In genomic region chr1:126832885-126833284, GRCm38 (mm10) we compare ENCODE assay signal across 23 mouse cellular contexts. TPM values are rescaled to one million over a fixed set of nuclear protein-coding genes. Genes with fewer than 3 reads are reported as not detected.
DNase-seq lines count a peak whose midpoint lies in the region; ATAC-seq and TF ChIP-seq lines count a peak whose summit lies in the region.
"Had no signal": no experiment of that assay in that cellular context is flagged by ENCODE, and none has a peak within 500 bp of the region (broad histone marks: within the 10 kb centered on the region; RNA-seq: fewer than 3 reads in every experiment).

No protein-coding gene starts in this region.

- no peak for DNase-seq in liver, embryonic 11.5 days (ENCODE audit: low spot score)
- DNase-seq in liver, result no peak
- no peak for DNase-seq in liver, embryonic 13.5 days
- DNase-seq in lung, postnatal 25 days (ENCODE audit: low spot score), result peak; percentile 36
- DNase-seq in layer of hippocampus, adult 2 months (ENCODE audit: low spot score in 2 of 2), result no peak
- DNase-seq in gastrocnemius, postnatal 25 days, result no peak
- DNase-seq in layer of hippocampus, adult 11-12 months (ENCODE audit: low spot score), result no peak
- DNase-seq: adrenal gland, postnatal 14 days; cerebellum, adult 11-12 months; cerebellum, adult 9-10 months; cerebellum, postnatal 25 days; forebrain, postnatal 0 days; gastrocnemius, postnatal 14 days; heart, adult 18-20 months; heart, postnatal 14 days had no signal

- TF ChIP-seq CTCF in layer of hippocampus, adult 2 months (conservative IDR thresholded peaks at IDR 0.05), result no peak

- no peaks in the 10 kb centered on the region for H3K4me1 ChIP-seq in liver, embryonic 11.5 days (replicated peaks; ENCODE audit: control insufficient read depth, insufficient read depth, low read length)
- H3K4me1 ChIP-seq in liver, embryonic 13.5 days (replicated peaks), result no peaks in the 10 kb centered on the region
- H3K4me1 ChIP-seq in lung, embryonic 16.5 days (replicated peaks; ENCODE audit: control insufficient read depth, insufficient read depth, low read length), result peaks cover 17% of the 10 kb centered on the region

- H3K4me3 ChIP-seq in liver, embryonic 11.5 days (ENCODE audit: low read depth, low read length), result no peak overlapping the region
- no peak overlapping the region for H3K4me3 ChIP-seq in liver, embryonic 13.5 days (replicated peaks)
- no peak overlapping the region for H3K4me3 ChIP-seq in lung, embryonic 16.5 days (ENCODE audit: low read length)
- no peak overlapping the region for H3K4me3 ChIP-seq in layer of hippocampus, adult 2 months
- H3K4me3 ChIP-seq: embryonic facial prominence, embryonic 12.5 days; heart, embryonic 15.5 days; hindbrain, embryonic 13.5 days had no signal

- 0 out of 2 replicates have a peak, but pooled peaks have one; percentile 62 for ATAC-seq in liver, embryonic 11.5 days (replicated peaks; ENCODE audit: low FRiP score)
- peak; percentile 54; the same call in 1 of the 2 replicates for ATAC-seq in liver, embryonic 13.5 days (ENCODE audit: low read depth)
- peak; percentile 60 for ATAC-seq in lung, embryonic 16.5 days (ENCODE audit: low read depth)
- ATAC-seq: forebrain, postnatal 0 days had no signal

- 19% methylated on average over 1 of the region's 1 CpGs for WGBS in liver, embryonic 11.5 days
- WGBS in liver, embryonic 13.5 days (ENCODE audit: insufficient replicate concordance), result 31% methylated on average over 1 of the region's 1 CpGs
- 50% methylated on average over 1 of the region's 1 CpGs for WGBS in lung, embryonic 16.5 days

- H3K36me3 ChIP-seq in liver, embryonic 11.5 days (ENCODE audit: control insufficient read depth, insufficient read depth, low read length), result no peaks in the 10 kb centered on the region
- H3K36me3 ChIP-seq in liver, embryonic 13.5 days, result no peaks in the 10 kb centered on the region
- no peaks in the 10 kb centered on the region for H3K36me3 ChIP-seq in lung, embryonic 16.5 days (ENCODE audit: control insufficient read depth, insufficient read depth, low read length)
- H3K36me3 ChIP-seq: embryonic facial prominence, embryonic 12.5 days; heart, embryonic 15.5 days; hindbrain, embryonic 13.5 days had no signal

- H3K27me3 ChIP-seq in liver, embryonic 11.5 days (replicated peaks; ENCODE audit: control insufficient read depth, insufficient read depth, low read length), result peaks cover 3% of the 10 kb centered on the region; the same call in 1 of the 2 replicates
- H3K27me3 ChIP-seq in liver, embryonic 13.5 days, result peaks cover 29% of the 10 kb centered on the region
- H3K27me3 ChIP-seq in lung, embryonic 16.5 days (ENCODE audit: control insufficient read depth, insufficient read depth, low read depth, low read length), result no peaks in the 10 kb centered on the region
- H3K27me3 ChIP-seq: heart, embryonic 15.5 days had no signal

- H3K27ac ChIP-seq in liver, embryonic 11.5 days (ENCODE audit: low read depth, low read length), result no peak overlapping the region
- H3K27ac ChIP-seq in liver, embryonic 13.5 days, result no peak overlapping the region
- peak overlapping the region; percentile 56 for H3K27ac ChIP-seq in lung, embryonic 16.5 days (ENCODE audit: low read length)
- no peak overlapping the region for H3K27ac ChIP-seq in layer of hippocampus, adult 2 months
- H3K27ac ChIP-seq: embryonic facial prominence, embryonic 12.5 days; heart, embryonic 15.5 days; hindbrain, embryonic 13.5 days had no signal

- H3K9me3 ChIP-seq in liver, embryonic 11.5 days (ENCODE audit: control insufficient read depth, low read length), result no peaks in the 10 kb centered on the region
- no peaks in the 10 kb centered on the region for H3K9me3 ChIP-seq in liver, embryonic 13.5 days (replicated peaks)
- H3K9me3 ChIP-seq in lung, embryonic 16.5 days (ENCODE audit: control insufficient read depth, low read length), result no peaks in the 10 kb centered on the region
- H3K9me3 ChIP-seq: embryonic facial prominence, embryonic 12.5 days; heart, embryonic 15.5 days; hindbrain, embryonic 13.5 days had no signal

- no peak overlapping the region for H3K4me2 ChIP-seq in liver, embryonic 11.5 days
- no peak overlapping the region for H3K4me2 ChIP-seq in liver, embryonic 13.5 days
- H3K4me2 ChIP-seq in lung, embryonic 16.5 days (ENCODE audit: low read depth, low read length), result peak overlapping the region; percentile 9; the same call in 1 of the 2 replicates
- H3K4me2 ChIP-seq: embryonic facial prominence, embryonic 12.5 days; heart, embryonic 11.5 days; heart, embryonic 15.5 days; hindbrain, embryonic 13.5 days had no signal

- H3K9ac ChIP-seq in liver, embryonic 11.5 days (ENCODE audit: low read depth, low read length), result no peak overlapping the region
- no peak overlapping the region for H3K9ac ChIP-seq in liver, embryonic 13.5 days
- no peak overlapping the region for H3K9ac ChIP-seq in lung, embryonic 16.5 days (ENCODE audit: low read length)
- H3K9ac ChIP-seq: embryonic facial prominence, embryonic 12.5 days; forebrain, postnatal 0 days; heart, embryonic 15.5 days; hindbrain, embryonic 13.5 days had no signal

RNA-seq across cellular contexts. Expression of gene Nckap5, which starts 2.3 kb away (rescaled TPM):
- 0.67 and 1.1 TPM in 2 replicates for polyA plus RNA-seq in liver, embryonic 11.5 days (2014; fragmentation: Nextera tagmentation; extraction: Ambion mirVana)
- polyA plus RNA-seq in liver, embryonic 13.5 days (2015; fragmentation: Nextera tagmentation; extraction: Ambion mirVana), result 0.72 and 0.74 TPM in 2 replicates
- 45.0 and 49.6 TPM in 2 replicates for polyA plus RNA-seq in lung, embryonic 16.5 days (2015; fragmentation: Nextera tagmentation; extraction: Ambion mirVana)
- 10 to 100 TPM; 10.5 to 11.8 TPM for total RNA-seq in layer of hippocampus, adult 2 months (2021)
- 1 to 10 TPM in 1 of 2 experiments, under 1 TPM in 1; 0.56 to 1.3 TPM for total RNA-seq in gastrocnemius, postnatal 25 days (2021)
- total RNA-seq: hematopoietic stem cell, adult 5-6 weeks; MEL had no signal
- polyA plus RNA-seq: C2C12 had no signal

Comparison
In these comparisons a context has a peak if more than half of its experiments do, and no peak if none do; other contexts are left out.
1. RNA of gene Nckap5, which starts 2.3 kb away (polyA plus RNA-seq): 45.0 to 49.6 TPM in lung, embryonic 16.5 days; 0.72 to 0.74 TPM in liver, embryonic 13.5 days and 0.67 to 1.1 TPM in liver, embryonic 11.5 days; every median in the first group is over 10 times any median in the second.
2. Peak in every context shown above with its lines, with median percentiles within 50 percentile points of each other: ATAC-seq.